31 mouse cellular contexts compared by ENCODE assay signal in the genomic region with DNA sequence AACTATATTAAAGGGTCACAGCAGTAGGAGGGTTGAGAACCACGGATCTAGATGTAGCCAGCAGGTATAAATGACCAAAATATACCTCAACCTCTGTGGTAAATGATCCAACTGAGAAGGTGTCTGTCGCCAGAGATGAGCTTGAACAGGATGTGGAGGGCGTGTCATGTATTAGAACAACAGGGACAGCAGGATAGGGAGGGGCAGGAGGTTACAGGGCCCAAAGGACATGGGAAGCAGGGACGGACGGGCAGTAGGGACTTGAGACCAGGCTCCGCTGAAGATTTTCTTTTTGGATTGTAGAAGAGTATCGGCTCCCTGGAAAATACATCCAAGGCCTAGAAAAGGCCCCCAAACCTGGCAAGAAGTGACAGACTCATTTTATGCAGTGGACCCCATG. TPM values are rescaled to one million over a fixed set of nuclear protein-coding genes. Genes with fewer than 3 reads are reported as not detected.
DNase-seq lines count a peak whose midpoint lies in the region; ATAC-seq and TF ChIP-seq lines count a peak whose summit lies in the region.
"Had no signal": no experiment of that assay in that cellular context is flagged by ENCODE, and none has a peak within 500 bp of the region (broad histone marks: within the 10 kb centered on the region; RNA-seq: fewer than 3 reads in every experiment).

No protein-coding gene starts in this region.

- H3K9me3 ChIP-seq in kidney, embryonic 15.5 days (replicated peaks), result no peaks in the 10 kb centered on the region
- H3K9me3 ChIP-seq in kidney, embryonic 16.5 days (ENCODE audit: low read length), result no peaks in the 10 kb centered on the region
- H3K9me3 ChIP-seq: hindbrain, embryonic 12.5 days; limb, embryonic 13.5 days; neural tube, embryonic 15.5 days had no signal

- no peaks in the 10 kb centered on the region for H3K4me1 ChIP-seq in kidney, embryonic 15.5 days
- no peaks in the 10 kb centered on the region for H3K4me1 ChIP-seq in kidney, embryonic 16.5 days (ENCODE audit: insufficient read depth, low read length)
- H3K4me1 ChIP-seq: hindbrain, embryonic 12.5 days; limb, embryonic 13.5 days; neural tube, embryonic 15.5 days had no signal

- no peaks in the 10 kb centered on the region for H3K27me3 ChIP-seq in kidney, embryonic 15.5 days
- no peaks in the 10 kb centered on the region for H3K27me3 ChIP-seq in kidney, embryonic 16.5 days (ENCODE audit: insufficient read depth, low read length)
- H3K27me3 ChIP-seq: CH12.LX; hindbrain, embryonic 12.5 days; limb, embryonic 13.5 days; neural tube, embryonic 15.5 days had no signal

- no peak overlapping the region for H3K9ac ChIP-seq in kidney, embryonic 15.5 days
- no peak overlapping the region for H3K9ac ChIP-seq in kidney, embryonic 16.5 days (replicated peaks; ENCODE audit: low read length)
- H3K9ac ChIP-seq: hindbrain, embryonic 12.5 days; limb, embryonic 13.5 days; liver, postnatal 0 days; neural tube, embryonic 15.5 days had no signal

- H3K27ac ChIP-seq in gastrocnemius, adult 2 months, result peak overlapping the region; percentile 62
- no peak overlapping the region for H3K27ac ChIP-seq in kidney, embryonic 15.5 days
- no peak overlapping the region for H3K27ac ChIP-seq in kidney, embryonic 16.5 days (ENCODE audit: low read length)
- H3K27ac ChIP-seq: hindbrain, embryonic 12.5 days; limb, embryonic 13.5 days; macrophage; neural tube, embryonic 15.5 days had no signal

- peaks cover 100% of the 10 kb centered on the region for H3K36me3 ChIP-seq in kidney, embryonic 15.5 days
- peaks cover 56% of the 10 kb centered on the region for H3K36me3 ChIP-seq in kidney, embryonic 16.5 days (ENCODE audit: insufficient read depth, low read length)

- no peak overlapping the region for H3K4me2 ChIP-seq in kidney, embryonic 15.5 days
- no peak overlapping the region for H3K4me2 ChIP-seq in kidney, embryonic 16.5 days (replicated peaks; ENCODE audit: low read depth, low read length)
- H3K4me2 ChIP-seq: hindbrain, embryonic 12.5 days; limb, embryonic 13.5 days; liver, embryonic 11.5 days; neural tube, embryonic 15.5 days had no signal

- no peak for DNase-seq in gastrocnemius, adult 2 months
- no peak for DNase-seq in gastrocnemius, postnatal 14 days
- peak; percentile 44 for DNase-seq in kidney, adult 11 months
- DNase-seq in kidney, postnatal 25 days, result peak; percentile 52 to 75
- DNase-seq in lung, postnatal 10 days, result peak; percentile 51
- no peak for DNase-seq in urinary bladder, adult 2 months (ENCODE audit: low spot score)
- DNase-seq: adrenal gland, adult 2 months; adrenal gland, postnatal 36 days; cerebellum, adult 2 months; cerebellum, postnatal 14 days; heart, postnatal 14 days; liver, postnatal 0 days; midbrain, embryonic 14.5 days; retina, postnatal 1 day; right cerebral cortex, postnatal 14 days; thymus, postnatal 14 days had no signal

- H3K4me3 ChIP-seq in gastrocnemius, adult 2 months, result peak overlapping the region; percentile 25; the same call in 1 of the 2 replicates
- no peak overlapping the region for H3K4me3 ChIP-seq in kidney, embryonic 15.5 days (replicated peaks)
- no peak overlapping the region for H3K4me3 ChIP-seq in kidney, embryonic 16.5 days (ENCODE audit: low read length)
- H3K4me3 ChIP-seq: erythroblast, embryonic 14.5 days; hindbrain, embryonic 12.5 days; layer of hippocampus, adult 2 months; left cerebral cortex, adult 2 months; limb, embryonic 13.5 days; neural tube, embryonic 15.5 days had no signal

- no peak for TF ChIP-seq CTCF in gastrocnemius, adult 2 months (IDR thresholded peaks at IDR 0.05)

- intact Hi-C loops in gastrocnemius, adult 2 months (cut with DNase I), result no loop called here
- intact Hi-C loops in gastrocnemius, postnatal 14 days (cut with DNase I; ENCODE audit: low total_unique reads), result no loop called here

- 78% methylated on average over 7 of the region's 7 CpGs for WGBS in kidney, embryonic 15.5 days
- WGBS in kidney, embryonic 16.5 days, result 78% methylated on average over 7 of the region's 7 CpGs

- ATAC-seq in kidney, embryonic 15.5 days (replicated peaks; ENCODE audit: low FRiP score), result no peak
- ATAC-seq in kidney, embryonic 16.5 days (ENCODE audit: low FRiP score, low TSS enrichment), result no peak
- ATAC-seq: activated CD4-positive, CD25-positive, alpha-beta regulatory T cell, adult 4 months; forebrain, embryonic 16.5 days; intestine, embryonic 16.5 days; liver, postnatal 0 days had no signal

RNA-seq across cellular contexts. Expression of gene Eif2d, which starts 20.0 kb away (rescaled TPM):
- total RNA-seq in gastrocnemius, adult 2 months (2021), result 10 to 100 TPM; 26.2 to 29.2 TPM
- total RNA-seq in gastrocnemius, postnatal 14 days (2021), result 10 to 100 TPM; 23.1 to 26.1 TPM
- polyA plus RNA-seq in kidney, embryonic 15.5 days (2015; fragmentation: Nextera tagmentation; extraction: Ambion mirVana), result 61.4 and 68.2 TPM in 2 replicates
- 70.0 and 70.5 TPM in 2 replicates for polyA plus RNA-seq in kidney, embryonic 16.5 days (2015; fragmentation: Nextera tagmentation; extraction: Ambion mirVana)
- 39.3 and 45.1 TPM in 2 replicates for polyA plus RNA-seq in urinary bladder, adult 2 months (2012; rRNA removed)

RNA-seq across cellular contexts. Expression of gene Dyrk3, which starts 34.9 kb away (rescaled TPM):
- not detected for total RNA-seq in gastrocnemius, adult 2 months (2021)
- under 1 TPM; 0.07 to 0.14 TPM for total RNA-seq in gastrocnemius, postnatal 14 days (2021)
- 5.2 and 6.8 TPM in 2 replicates for polyA plus RNA-seq in kidney, embryonic 15.5 days (2015; fragmentation: Nextera tagmentation; extraction: Ambion mirVana)
- 5.9 and 6.1 TPM in 2 replicates for polyA plus RNA-seq in kidney, embryonic 16.5 days (2015; fragmentation: Nextera tagmentation; extraction: Ambion mirVana)
- 0.47 and 0.52 TPM in 2 replicates for polyA plus RNA-seq in urinary bladder, adult 2 months (2012; rRNA removed)
- total RNA-seq: gastrocnemius, adult 8-10 months had no signal

Comparison
In these comparisons a context has a peak if more than half of its experiments do, and no peak if none do; other contexts are left out.
1. DNase-seq: peak in kidney, adult 11 months (single experiment), kidney, postnatal 25 days (2 of 2) and lung, postnatal 10 days (single experiment); none in gastrocnemius, adult 2 months (single experiment), gastrocnemius, postnatal 14 days (single experiment) and urinary bladder, adult 2 months (single experiment).